Mouse (Mus musculus) lung, embryonic 15.5 days (tissue): ENCODE measurements around the gene Slc35a5. TPM values are rescaled to one million over a fixed set of nuclear protein-coding genes. Genes with fewer than 3 reads are reported as not detected.
A peak's percentile ranks its signal among the peaks of the same experiment; 100 is the strongest.

ENCODE experiments used
- ATAC-seq: fragments of 200-750 bp; cut with Nextera tagmentation; 2 replicates; pipeline ENCODE4 v1.8.0; 2017; ENCODE audit warnings: moderate number of reproducible peaks, borderline replicate concordance; ENCODE audit not compliant: low FRiP score, low TSS enrichment; ENCODE audit errors: extremely low read depth
- H3K27ac ChIP-seq: fragments of 300-500 bp; sonication (generic); 2 replicates; pipeline ENCODE4 v1.5.1; 2015; ENCODE audit warnings: moderate library complexity, mild to moderate bottlenecking, inconsistent platforms
- H3K27me3 ChIP-seq: fragments of 300-500 bp; sonication (generic); 2 replicates; pipeline ENCODE4 v1.6.1; 2015; ENCODE audit warnings: inconsistent platforms
- H3K36me3 ChIP-seq: fragments of 300-500 bp; sonication (generic); 2 replicates; pipeline ENCODE4 v1.6.1; 2015; ENCODE audit warnings: inconsistent platforms
- H3K4me1 ChIP-seq: fragments of 300-500 bp; sonication (generic); 2 replicates; pipeline ENCODE4 v1.6.1; 2015; ENCODE audit warnings: inconsistent platforms
- H3K4me2 ChIP-seq: fragments of 300-500 bp; sonication (generic); 2 replicates; pipeline ENCODE4 v1.6.1; 2015; ENCODE audit warnings: inconsistent platforms, mild to moderate bottlenecking, moderate library complexity
- H3K4me3 ChIP-seq: fragments of 300-500 bp; sonication (generic); 2 replicates; pipeline ENCODE4 v1.5.1; 2015; ENCODE audit warnings: mild to moderate bottlenecking, inconsistent platforms
- H3K9ac ChIP-seq: fragments of 300-500 bp; sonication (generic); 2 replicates; pipeline ENCODE4 v1.6.1; 2015; ENCODE audit warnings: inconsistent platforms
- H3K9me3 ChIP-seq: fragments of 300-500 bp; sonication (generic); 2 replicates; pipeline ENCODE4 v1.6.1; 2016; ENCODE audit warnings: inconsistent platforms
- WGBS: fragments of 180-500 bp; shearing (Covaris S2); methylation state at CpG from one replicate; pipeline ENCODE4 v1.1.7; 2015; 5-methylcytosine and 5-hydroxymethylcytosine counted together
- polyA plus RNA-seq: library from polyadenylated mRNA; unstranded; fragments of >200 nt; fragmentation: Nextera tagmentation; extraction: Ambion mirVana; gene quantifications from 2 replicates; pipeline ENCODE4 v1.2.1, GENCODE M21; 2015

Gene Slc35a5
- polyA plus RNA-seq, 1 experiment from 2014 or later = 23.1 TPM

GRCm38 (mm10) chr16:45148488-45149082 lies 9.9 kb downstream of the Slc35a5 start:
- no peaks in the 10 kb centered on the region for H3K4me1 ChIP-seq
- H3K9me3 ChIP-seq = no peaks in the 10 kb centered on the region
- no peak for ATAC-seq
- no peak overlapping the region for H3K27ac ChIP-seq
- 89% methylated on average over 10 of the region's 10 CpGs for WGBS
- no peaks in the 10 kb centered on the region for H3K27me3 ChIP-seq
- no peak overlapping the region for H3K4me3 ChIP-seq
- H3K9ac ChIP-seq = no peak overlapping the region
- peaks cover 53% of the 10 kb centered on the region for H3K36me3 ChIP-seq
- no peak overlapping the region for H3K4me2 ChIP-seq

- Histone ChIP-seq H3K4me3 (no peak overlapping the region), H3K4me2 (no peak overlapping the region), H3K27me3 (no peaks in the 10 kb centered on the region), H3K9ac (no peak overlapping the region), H3K27ac (no peak overlapping the region), H3K4me1 (no peaks in the 10 kb centered on the region), H3K36me3 (peaks cover 60% of the 10 kb centered on the region), H3K9me3 (no peaks in the 10 kb centered on the region)
- WGBS = 72% methylated on average over 6 of the region's 6 CpGs
- ATAC-seq = no peak
Measured at GRCm38 (mm10) chr16:45145119-45145518, 13.4 kb downstream of the Slc35a5 start.

- no peak overlapping the region for H3K4me3 ChIP-seq
- no peaks in the 10 kb centered on the region for H3K27me3 ChIP-seq
- no peak overlapping the region for H3K27ac ChIP-seq
- H3K9me3 ChIP-seq = no peaks in the 10 kb centered on the region
- H3K36me3 ChIP-seq = peaks cover 55% of the 10 kb centered on the region
- H3K4me2 ChIP-seq = no peak overlapping the region
- no peak overlapping the region for H3K9ac ChIP-seq
- no peak for ATAC-seq
- 80% methylated on average over 5 of the region's 5 CpGs for WGBS
- H3K4me1 ChIP-seq = no peaks in the 10 kb centered on the region
Measured at GRCm38 (mm10) chr16:45142565-45142964, 15.9 kb downstream of the Slc35a5 start.

- H3K9ac ChIP-seq = no peak overlapping the region
- peaks cover 51% of the 10 kb centered on the region for H3K36me3 ChIP-seq
- no peak overlapping the region for H3K27ac ChIP-seq
- WGBS = 93% methylated on average over 5 of the region's 5 CpGs
- H3K9me3 ChIP-seq = no peaks in the 10 kb centered on the region
- no peaks in the 10 kb centered on the region for H3K27me3 ChIP-seq
- H3K4me3 ChIP-seq = no peak overlapping the region
- H3K4me1 ChIP-seq = no peaks in the 10 kb centered on the region
- H3K4me2 ChIP-seq = no peak overlapping the region
- no peak for ATAC-seq
Measured at GRCm38 (mm10) chr16:45141711-45142110, 16.8 kb downstream of the Slc35a5 start.

GRCm38 (mm10) chr16:45127936-45128710 lies 30.4 kb downstream of the Slc35a5 start:
- Histone ChIP-seq H3K4me1 (no peaks in the 10 kb centered on the region), H3K4me3 (no peak overlapping the region), H3K27ac (no peak overlapping the region), H3K9me3 (no peaks in the 10 kb centered on the region), H3K4me2 (no peak overlapping the region), H3K36me3 (peaks cover 6% of the 10 kb centered on the region; the same call in 1 of the 2 replicates), H3K27me3 (no peaks in the 10 kb centered on the region), H3K9ac (no peak overlapping the region)
- WGBS = 88% methylated on average over 2 of the region's 2 CpGs
- no peak for ATAC-seq

- Histone ChIP-seq H3K9me3 (no peaks in the 10 kb centered on the region), H3K9ac (no peak overlapping the region), H3K27ac (no peak overlapping the region), H3K4me3 (no peak overlapping the region), H3K36me3 (peaks cover 6% of the 10 kb centered on the region; the same call in 1 of the 2 replicates), H3K4me1 (peaks cover 7% of the 10 kb centered on the region), H3K27me3 (no peaks in the 10 kb centered on the region), H3K4me2 (no peak overlapping the region)
- ATAC-seq = 0 out of 2 replicates have a peak, but pooled peaks have one; percentile 74
- 39% methylated on average over 9 of the region's 9 CpGs for WGBS
Measured at GRCm38 (mm10) chr16:45124230-45125203, 34.0 kb downstream of the Slc35a5 start.

GRCm38 (mm10) chr16:45122571-45122970 lies 35.9 kb downstream of the Slc35a5 start:
- no peak overlapping the region for H3K27ac ChIP-seq
- ATAC-seq = no peak
- H3K9me3 ChIP-seq = no peaks in the 10 kb centered on the region
- peaks cover 6% of the 10 kb centered on the region; the same call in 1 of the 2 replicates for H3K36me3 ChIP-seq
- peaks cover 7% of the 10 kb centered on the region for H3K4me1 ChIP-seq
- 62% methylated on average over 5 of the region's 5 CpGs for WGBS
- H3K4me2 ChIP-seq = no peak overlapping the region
- H3K4me3 ChIP-seq = no peak overlapping the region
- H3K9ac ChIP-seq = no peak overlapping the region
- H3K27me3 ChIP-seq = no peaks in the 10 kb centered on the region

GRCm38 (mm10) chr16:45120844-45121425 lies 37.6 kb downstream of the Slc35a5 start:
- Histone ChIP-seq H3K9me3 (no peaks in the 10 kb centered on the region), H3K4me2 (no peak overlapping the region), H3K27me3 (no peaks in the 10 kb centered on the region), H3K27ac (peak overlapping the region; percentile 60), H3K36me3 (0 out of 2 replicates have a peak, but pooled peaks cover 3% of the 10 kb centered on the region), H3K4me1 (peaks cover 7% of the 10 kb centered on the region), H3K4me3 (no peak overlapping the region), H3K9ac (no peak overlapping the region)
- WGBS = 41% methylated on average over 5 of the region's 5 CpGs
- ATAC-seq = peak; percentile 75

- Histone ChIP-seq H3K36me3 (0 out of 2 replicates have a peak, but pooled peaks cover 3% of the 10 kb centered on the region), H3K9ac (no peak overlapping the region), H3K27me3 (no peaks in the 10 kb centered on the region), H3K27ac (0 out of 2 replicates have a peak overlapping the region, but pooled peaks have one; percentile 10), H3K4me3 (no peak overlapping the region), H3K4me1 (peaks cover 7% of the 10 kb centered on the region), H3K9me3 (no peaks in the 10 kb centered on the region), H3K4me2 (no peak overlapping the region)
- no peak for ATAC-seq
- 49% methylated on average over 3 of the region's 3 CpGs for WGBS
Measured at GRCm38 (mm10) chr16:45118760-45119159, 39.7 kb downstream of the Slc35a5 start.

- no peak overlapping the region for H3K4me2 ChIP-seq
- 90% methylated on average over 3 of the region's 3 CpGs for WGBS
- no peaks in the 10 kb centered on the region for H3K27me3 ChIP-seq
- H3K4me1 ChIP-seq = peaks cover 7% of the 10 kb centered on the region
- no peaks in the 10 kb centered on the region for H3K36me3 ChIP-seq
- H3K9ac ChIP-seq = no peak overlapping the region
- no peak overlapping the region for H3K4me3 ChIP-seq
- H3K27ac ChIP-seq = no peak overlapping the region
- no peak for ATAC-seq
- no peaks in the 10 kb centered on the region for H3K9me3 ChIP-seq
Measured at GRCm38 (mm10) chr16:45117200-45117599, 41.3 kb downstream of the Slc35a5 start.

GRCm38 (mm10) chr16:45110498-45110897 lies 48.0 kb downstream of the Slc35a5 start:
- Histone ChIP-seq H3K9me3 (no peaks in the 10 kb centered on the region), H3K27me3 (no peaks in the 10 kb centered on the region), H3K36me3 (no peaks in the 10 kb centered on the region), H3K27ac (0 out of 2 replicates have a peak overlapping the region, but pooled peaks have one; percentile 33), H3K4me3 (no peak overlapping the region), H3K9ac (no peak overlapping the region), H3K4me1 (peaks cover 6% of the 10 kb centered on the region; the same call in 1 of the 2 replicates), H3K4me2 (no peak overlapping the region)
- ATAC-seq = peak; percentile 81
- 19% methylated on average over 4 of the region's 4 CpGs for WGBS
